Mouse (Mus musculus) liver, embryonic 14.5 days (tissue): ENCODE results near the gene Vipr2. TPM values are rescaled to one million over a fixed set of nuclear protein-coding genes. Genes with fewer than 3 reads are reported as not detected.
A peak's percentile ranks its signal among the peaks of the same experiment; 100 is the strongest.

ENCODE experiments used
- ATAC-seq: fragments of 200-750 bp; cut with Nextera tagmentation; 2 replicates; pipeline ENCODE4 v1.8.0; 2017; ENCODE audit warnings: moderate number of reproducible peaks, mild to moderate bottlenecking, moderate library complexity; ENCODE audit not compliant: insufficient read depth
- DNase-seq, 3 experiments: peaks; one replicate each; pipeline ENCODE4 v3.0.0-alpha.2; 2012 to 2013; ENCODE audit warnings: low read depth in 3 of 3, low spot score in 3 of 3
- H3K27ac ChIP-seq: fragments of 300-500 bp; sonication (generic); 2 replicates; pipeline ENCODE4 v1.5.1; 2014; ENCODE audit warnings: moderate library complexity, mild to moderate bottlenecking, control low read depth, inconsistent platforms
- H3K27me3 ChIP-seq: fragments of 300-500 bp; sonication (generic); 2 replicates; pipeline ENCODE4 v1.6.1; 2014; ENCODE audit warnings: mild to moderate bottlenecking, low read length, moderate library complexity; ENCODE audit not compliant: control insufficient read depth, insufficient read depth
- H3K36me3 ChIP-seq: fragments of 300-500 bp; sonication (generic); replicated peaks from 2 replicates; pipeline ENCODE4 v1.6.1; 2014; ENCODE audit warnings: low read depth; ENCODE audit not compliant: control insufficient read depth, insufficient read depth
- H3K4me1 ChIP-seq, 2 experiments: fragments of 200-500 bp in 1 of 2; fragments of 300-500 bp in 1 of 2; sonication (generic) in 1 of 2; replicated peaks; 2 replicates each; pipeline ENCODE4 v1.6.1; 2012 to 2014; ENCODE audit warnings: antibody characterized with exemption in 1 of 2, inconsistent platforms in 1 of 2, low read length in 1 of 2; ENCODE audit not compliant: control insufficient read depth in 2 of 2, insufficient read depth in 2 of 2
- H3K4me2 ChIP-seq: fragments of 300-500 bp; sonication (generic); 2 replicates; pipeline ENCODE4 v1.6.1; 2014; ENCODE audit warnings: low read depth, mild to moderate bottlenecking, control low read depth, moderate library complexity
- H3K4me3 ChIP-seq, 2 experiments: fragments of 200-500 bp in 1 of 2; fragments of 300-500 bp in 1 of 2; sonication (generic) in 1 of 2; 2 replicates each; pipeline ENCODE4 v1.5.1; 2012 to 2014; ENCODE audit warnings: low read depth in 2 of 2, low read length in 2 of 2, mild to moderate bottlenecking in 2 of 2, control low read depth in 1 of 2, inconsistent platforms in 1 of 2, moderate library complexity in 1 of 2; ENCODE audit not compliant: insufficient read depth in 1 of 2
- H3K9ac ChIP-seq: fragments of 300-500 bp; sonication (generic); replicated peaks from 2 replicates; pipeline ENCODE4 v1.6.1; 2014; ENCODE audit warnings: mild to moderate bottlenecking, control low read depth, moderate library complexity
- H3K9me3 ChIP-seq: fragments of 300-500 bp; sonication (generic); 2 replicates; pipeline ENCODE4 v1.6.1; 2016; ENCODE audit warnings: low read length, mixed read lengths; ENCODE audit not compliant: control insufficient read depth
- CTCF ChIP-seq: IDR thresholded peaks from 2 replicates; pipeline ENCODE4 v1.5.1; 2016; ENCODE audit warnings: antibody characterized with exemption, low read depth, control low read depth
- EP300 ChIP-seq: IDR thresholded peaks from 2 replicates; pipeline ENCODE4 v1.6.1; 2016; ENCODE audit warnings: antibody characterized with exemption, low read depth
- WGBS: fragments of 180-500 bp; shearing (Covaris S2); extraction: QIAGEN DNeasy Blood & Tissue Kit; methylation state at CpG from one replicate; pipeline ENCODE4 v1.1.7; 2014; ENCODE audit not compliant: insufficient replicate concordance; 5-methylcytosine and 5-hydroxymethylcytosine counted together
- polyA plus RNA-seq, 2 experiments: library from polyadenylated mRNA; depleted of rRNA in 1 of 2; stranded (reverse) in 1 of 2; unstranded in 1 of 2; fragments of >200 nt; fragmentation: Nextera tagmentation in 1 of 2; extraction: Ambion mirVana in 1 of 2; gene quantifications; 2 replicates each; pipeline versions ENCODE4 v1.2.1 to v1.2.3; 2012 to 2014

Gene Vipr2
- polyA plus RNA-seq, 2 experiments: 0.06 to 0.19 TPM

DNA sequence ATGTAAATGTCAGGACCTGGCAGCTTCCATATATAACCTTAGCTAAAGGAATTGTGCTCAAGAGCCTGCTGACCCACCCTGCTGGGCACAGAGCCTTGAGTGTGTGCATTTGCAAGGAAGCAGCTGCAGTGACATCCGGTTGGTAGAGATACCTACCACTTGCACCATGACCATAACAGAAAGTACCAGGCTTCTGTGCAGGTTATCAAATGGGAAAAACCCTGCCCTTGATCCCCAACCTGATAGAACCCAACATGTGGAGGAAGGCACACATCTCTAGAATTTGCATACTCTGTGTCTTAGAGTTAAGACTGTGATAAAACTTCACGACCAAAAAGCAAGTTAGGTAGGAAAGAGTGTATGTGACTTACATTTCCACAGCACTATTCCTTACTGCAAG lies 63.1 kb downstream of the Vipr2 start:
- TF ChIP-seq EP300: no peak
- TF ChIP-seq CTCF: no peak
- Histone ChIP-seq H3K4me1 (no peaks in the 10 kb centered on the region), H3K9me3 (no peaks in the 10 kb centered on the region), H3K4me3 (no peak overlapping the region), H3K27me3 (no peaks in the 10 kb centered on the region), H3K36me3 (no peaks in the 10 kb centered on the region), H3K4me2 (no peak overlapping the region), H3K9ac (no peak overlapping the region), H3K27ac (no peak overlapping the region)
- WGBS: 56% methylated on average over 2 of the region's 2 CpGs
- ATAC-seq (no peak), DNase-seq (no peak)

DNA sequence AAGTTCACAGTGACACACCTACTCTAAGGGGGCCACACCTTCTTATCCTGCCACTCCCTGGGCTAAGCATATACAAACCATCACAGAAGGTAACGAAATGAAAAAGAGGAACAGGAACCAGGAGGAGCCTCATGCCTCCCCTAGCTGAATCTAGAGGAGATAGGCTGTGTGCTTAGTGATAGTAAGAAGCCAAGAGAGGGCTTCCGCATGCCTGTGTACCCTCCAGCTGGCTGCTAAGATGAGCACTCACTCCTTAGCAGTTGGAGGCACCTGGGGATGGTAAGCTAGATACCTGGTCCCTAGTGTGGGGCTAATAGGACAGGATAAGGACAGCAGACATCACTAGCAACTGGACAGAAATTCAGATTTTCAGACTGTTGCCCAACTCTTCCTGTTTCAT lies 64.3 kb downstream of the Vipr2 start:
- ATAC-seq (no peak), DNase-seq (no peak)
- no peak overlapping the region for H3K27ac ChIP-seq
- H3K36me3 ChIP-seq: no peaks in the 10 kb centered on the region
- no peak overlapping the region for H3K4me2 ChIP-seq
- H3K27me3 ChIP-seq: no peaks in the 10 kb centered on the region
- H3K4me1 ChIP-seq: no peaks in the 10 kb centered on the region
- 18% methylated on average over 2 of the region's 2 CpGs for WGBS
- no peak overlapping the region for H3K4me3 ChIP-seq
- TF ChIP-seq CTCF (no peak), EP300 (no peak)
- no peak overlapping the region for H3K9ac ChIP-seq
- no peaks in the 10 kb centered on the region for H3K9me3 ChIP-seq

DNA sequence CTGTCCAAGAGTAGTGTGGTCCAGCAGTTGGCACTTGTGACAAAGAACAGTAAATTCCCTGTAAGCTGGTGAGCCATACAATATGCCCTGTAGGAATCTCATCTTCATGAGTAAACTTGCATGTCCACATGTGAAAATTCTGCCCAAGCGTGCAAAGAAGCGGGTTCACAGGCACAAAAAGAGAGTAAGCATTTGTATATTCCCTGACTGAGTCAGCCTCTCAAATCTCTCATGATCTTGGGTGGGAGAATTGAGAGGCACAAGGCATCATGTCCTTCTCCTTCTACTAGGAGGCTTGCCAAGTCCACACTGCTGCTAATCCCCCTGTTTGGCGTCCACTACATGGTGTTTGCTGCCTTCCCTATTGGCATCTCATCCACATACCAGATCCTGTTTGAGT lies 64.9 kb downstream of the Vipr2 start:
- Histone ChIP-seq H3K9me3 (no peaks in the 10 kb centered on the region), H3K4me3 (no peak overlapping the region), H3K4me2 (no peak overlapping the region), H3K36me3 (no peaks in the 10 kb centered on the region), H3K27me3 (no peaks in the 10 kb centered on the region), H3K9ac (no peak overlapping the region), H3K4me1 (no peaks in the 10 kb centered on the region), H3K27ac (no peak overlapping the region)
- DNase-seq (no peak), ATAC-seq (no peak)
- 57% methylated on average over 3 of the region's 3 CpGs for WGBS
- TF ChIP-seq EP300: no peak
- TF ChIP-seq CTCF: no peak

DNA sequence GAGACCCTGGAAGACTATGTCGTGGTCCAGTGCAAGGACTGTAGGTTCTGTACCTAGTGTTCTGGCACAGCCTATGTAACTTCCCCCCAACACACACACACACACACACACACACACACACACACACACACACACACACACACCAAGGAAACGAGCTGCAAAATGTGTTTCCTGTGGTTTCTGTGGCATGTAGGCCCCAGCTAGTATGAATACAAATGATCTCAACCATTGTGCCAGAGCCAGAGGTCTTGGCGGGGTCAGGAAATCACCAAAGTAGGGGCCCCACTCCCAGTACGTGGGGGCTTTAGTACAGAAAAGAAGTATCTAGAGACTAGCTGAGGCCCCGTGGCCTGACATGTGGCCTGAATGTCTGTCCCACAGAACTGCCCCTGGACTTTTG lies 67.7 kb downstream of the Vipr2 start:
- Histone ChIP-seq H3K27ac (no peak overlapping the region), H3K27me3 (no peaks in the 10 kb centered on the region), H3K9me3 (no peaks in the 10 kb centered on the region), H3K4me1 (no peaks in the 10 kb centered on the region), H3K4me3 (no peak overlapping the region), H3K36me3 (no peaks in the 10 kb centered on the region), H3K9ac (no peak overlapping the region), H3K4me2 (no peak overlapping the region)
- peak in 1 of 3 experiments; percentile 1 for DNase-seq
- ATAC-seq: no peak
- WGBS: 20% methylated on average over 5 of the region's 5 CpGs
- TF ChIP-seq EP300 (no peak), CTCF (no peak)

DNA sequence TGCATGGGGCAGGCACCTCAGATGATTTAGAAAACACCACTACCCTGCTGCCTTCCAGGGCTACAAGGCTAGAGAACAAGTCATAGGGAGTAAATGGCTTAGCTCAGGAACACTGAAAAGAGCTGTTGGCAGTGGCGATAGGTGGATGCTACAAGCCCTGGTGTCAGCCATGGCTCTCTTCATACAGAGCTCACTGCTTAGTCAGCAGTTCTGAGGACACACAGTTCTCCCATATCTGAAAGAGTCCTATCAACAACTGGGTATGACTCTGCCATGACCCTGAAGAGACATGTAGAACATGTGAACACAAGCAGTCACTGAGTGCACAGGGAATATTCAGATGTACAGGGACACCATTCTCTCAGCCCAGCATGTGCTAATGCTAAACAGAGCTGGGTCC lies 68.2 kb downstream of the Vipr2 start:
- H3K4me2 ChIP-seq: no peak overlapping the region
- WGBS: 54% methylated on average over 1 of the region's 1 CpGs
- DNase-seq (no peak), ATAC-seq (no peak)
- no peaks in the 10 kb centered on the region for H3K36me3 ChIP-seq
- no peaks in the 10 kb centered on the region for H3K27me3 ChIP-seq
- TF ChIP-seq EP300 (no peak), CTCF (no peak)
- H3K9ac ChIP-seq: no peak overlapping the region
- H3K4me3 ChIP-seq: no peak overlapping the region
- no peaks in the 10 kb centered on the region for H3K4me1 ChIP-seq
- no peak overlapping the region for H3K27ac ChIP-seq
- H3K9me3 ChIP-seq: no peaks in the 10 kb centered on the region
